Mouse (Mus musculus) stomach, postnatal 0 days (tissue): Measurements from ENCODE around the gene Rpusd3. TPM values are rescaled to one million over a fixed set of nuclear protein-coding genes. Genes with fewer than 3 reads are reported as not detected.

ENCODE experiments used
- ATAC-seq: fragments of 200-750 bp; cut with Nextera tagmentation; 2 replicates; pipeline ENCODE4 v1.8.0; 2017; ENCODE audit not compliant: low FRiP score, low TSS enrichment
- DNase-seq: peaks from one replicate; pipeline ENCODE4 v3.0.0-alpha.2; 2016; ENCODE audit warnings: low spot score
- H3K27ac ChIP-seq: fragments of 300-500 bp; sonication (generic); replicated peaks from 2 replicates; pipeline ENCODE4 v1.5.1; 2014; ENCODE audit warnings: mild to moderate bottlenecking, control low read depth
- H3K27me3 ChIP-seq: fragments of 300-500 bp; sonication (generic); 2 replicates; pipeline ENCODE4 v1.6.1; 2014; ENCODE audit warnings: low read length; ENCODE audit not compliant: control insufficient read depth, insufficient read depth
- H3K36me3 ChIP-seq: fragments of 300-500 bp; sonication (generic); 2 replicates; pipeline ENCODE4 v1.6.1; 2014; ENCODE audit warnings: low read length, mixed read lengths; ENCODE audit not compliant: control insufficient read depth, insufficient read depth
- H3K4me1 ChIP-seq: fragments of 300-500 bp; sonication (generic); replicated peaks from 2 replicates; pipeline ENCODE4 v1.6.1; 2014; ENCODE audit warnings: antibody characterized with exemption; ENCODE audit not compliant: control insufficient read depth, insufficient read depth
- H3K4me2 ChIP-seq: fragments of 300-500 bp; sonication (generic); replicated peaks from 2 replicates; pipeline ENCODE4 v1.6.1; 2014; ENCODE audit warnings: low read depth, mild to moderate bottlenecking, control low read depth, moderate library complexity
- H3K4me3 ChIP-seq: fragments of 300-500 bp; sonication (generic); 2 replicates; pipeline ENCODE4 v1.5.1; 2014; ENCODE audit warnings: low read depth, low read length, control low read depth
- H3K9ac ChIP-seq: fragments of 300-500 bp; sonication (generic); 2 replicates; pipeline ENCODE4 v1.6.1; 2014; ENCODE audit warnings: mild to moderate bottlenecking, low read length, control low read depth, mixed read lengths
- H3K9me3 ChIP-seq: fragments of 300-500 bp; sonication (generic); 2 replicates; pipeline ENCODE4 v1.6.1; 2016; ENCODE audit warnings: low read length; ENCODE audit not compliant: control insufficient read depth
- CTCF ChIP-seq: IDR thresholded peaks from 2 replicates; pipeline ENCODE4 v1.5.1; 2016; ENCODE audit warnings: antibody characterized with exemption, low read depth, mild to moderate bottlenecking, moderate library complexity
- EP300 ChIP-seq: optimal IDR thresholded peaks from 2 replicates; pipeline ENCODE3; 2016; ENCODE audit warnings: antibody characterized with exemption
- WGBS: fragments of 180-500 bp; shearing (Covaris S2); extraction: QIAGEN DNeasy Blood & Tissue Kit; methylation state at CpG from one replicate; pipeline ENCODE4 v1.1.7; 2014; 5-methylcytosine and 5-hydroxymethylcytosine counted together
- polyA plus RNA-seq: library from polyadenylated mRNA; unstranded; fragments of >200 nt; fragmentation: Nextera tagmentation; extraction: Ambion mirVana; gene quantifications from 2 replicates; pipeline ENCODE4 v1.2.1, GENCODE M21; 2015

The Rpusd3 gene
- polyA plus RNA-seq, 1 experiment from 2014 or later = 11.8 TPM

DNA sequence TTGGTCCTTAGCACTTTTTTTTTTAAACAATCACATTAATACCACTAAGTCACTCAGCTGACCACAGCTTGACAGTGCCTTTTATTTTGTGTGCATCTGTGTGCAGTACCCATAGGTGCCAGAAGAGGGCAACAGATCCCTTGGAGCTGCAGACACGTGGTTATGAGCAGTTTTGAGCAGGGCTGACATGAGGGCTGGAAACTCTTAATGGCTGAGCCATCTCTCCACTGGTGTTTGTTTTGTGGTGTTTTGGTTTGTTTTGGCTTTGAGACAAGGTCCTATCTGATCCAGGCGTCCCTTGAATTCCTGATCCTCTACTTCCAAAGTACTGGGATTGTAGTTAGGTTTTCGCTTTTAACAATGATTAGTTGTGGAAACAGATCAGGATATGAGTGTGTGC lies 8.3 kb upstream of the Rpusd3 start:
- Histone ChIP-seq H3K9me3 (no peaks in the 10 kb centered on the region), H3K27ac (no peak overlapping the region), H3K4me3 (no peak overlapping the region), H3K36me3 (no peaks in the 10 kb centered on the region), H3K4me1 (no peaks in the 10 kb centered on the region), H3K4me2 (no peak overlapping the region), H3K27me3 (no peaks in the 10 kb centered on the region), H3K9ac (no peak overlapping the region)
- 59% methylated on average over 3 of the region's 3 CpGs for WGBS
- TF ChIP-seq CTCF = peak; percentile 83
- no peak for TF ChIP-seq EP300
- ATAC-seq = peak; percentile 30; the same call in 1 of the 2 replicates
- DNase-seq = peak; percentile 70

DNA sequence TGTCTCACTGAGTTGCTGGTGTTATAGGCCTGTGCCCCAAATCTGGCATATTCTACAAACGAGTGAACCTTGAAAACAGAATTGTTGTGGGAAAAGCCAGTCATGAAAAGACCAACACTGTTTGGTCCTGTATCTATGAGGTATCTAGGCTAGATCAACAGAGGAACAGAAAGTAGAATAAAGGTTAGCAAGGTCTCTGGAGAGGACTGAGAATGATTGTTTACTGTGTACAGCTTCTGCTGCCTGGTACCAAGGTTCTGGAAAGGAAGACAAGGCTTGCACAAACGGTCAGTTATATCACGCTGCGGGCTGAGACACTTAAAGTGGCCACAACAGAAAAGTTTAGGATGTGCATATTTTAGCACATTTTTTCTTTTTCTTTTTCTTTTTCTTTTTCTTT lies 7.6 kb upstream of the Rpusd3 start:
- Histone ChIP-seq H3K4me3 (no peak overlapping the region), H3K4me2 (no peak overlapping the region), H3K4me1 (no peaks in the 10 kb centered on the region), H3K27me3 (no peaks in the 10 kb centered on the region), H3K9me3 (no peaks in the 10 kb centered on the region), H3K27ac (no peak overlapping the region), H3K9ac (no peak overlapping the region), H3K36me3 (no peaks in the 10 kb centered on the region)
- TF ChIP-seq CTCF = no peak
- no peak for TF ChIP-seq EP300
- 86% methylated on average over 4 of the region's 4 CpGs for WGBS
- no peak for ATAC-seq
- DNase-seq = no peak

DNA sequence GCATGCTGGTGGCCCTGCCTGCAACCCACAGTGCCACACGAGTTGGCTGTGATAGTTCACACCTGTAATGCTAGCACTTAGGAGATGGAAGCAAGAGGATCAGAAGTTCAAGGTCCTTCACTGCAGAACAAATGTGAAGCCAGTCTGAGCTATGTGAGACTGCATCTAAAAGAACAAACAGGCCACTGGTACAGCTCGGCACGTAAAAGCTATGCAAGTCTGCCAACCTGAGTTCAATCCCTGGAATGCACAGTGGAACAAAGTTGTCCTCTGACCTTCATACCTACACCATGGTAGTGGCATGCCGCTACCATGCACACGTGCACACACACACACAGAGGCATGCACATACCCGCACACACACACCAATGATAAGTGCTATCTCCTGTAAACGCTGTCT lies 5.0 kb upstream of the Rpusd3 start:
- TF ChIP-seq CTCF (no peak), EP300 (no peak)
- no peak overlapping the region for H3K27ac ChIP-seq
- H3K9me3 ChIP-seq = no peaks in the 10 kb centered on the region
- H3K36me3 ChIP-seq = no peaks in the 10 kb centered on the region
- H3K4me2 ChIP-seq = no peak overlapping the region
- no peak overlapping the region for H3K9ac ChIP-seq
- no peak for DNase-seq
- H3K27me3 ChIP-seq = no peaks in the 10 kb centered on the region
- no peaks in the 10 kb centered on the region for H3K4me1 ChIP-seq
- H3K4me3 ChIP-seq = no peak overlapping the region
- no peak for ATAC-seq
- 74% methylated on average over 7 of the region's 7 CpGs for WGBS

DNA sequence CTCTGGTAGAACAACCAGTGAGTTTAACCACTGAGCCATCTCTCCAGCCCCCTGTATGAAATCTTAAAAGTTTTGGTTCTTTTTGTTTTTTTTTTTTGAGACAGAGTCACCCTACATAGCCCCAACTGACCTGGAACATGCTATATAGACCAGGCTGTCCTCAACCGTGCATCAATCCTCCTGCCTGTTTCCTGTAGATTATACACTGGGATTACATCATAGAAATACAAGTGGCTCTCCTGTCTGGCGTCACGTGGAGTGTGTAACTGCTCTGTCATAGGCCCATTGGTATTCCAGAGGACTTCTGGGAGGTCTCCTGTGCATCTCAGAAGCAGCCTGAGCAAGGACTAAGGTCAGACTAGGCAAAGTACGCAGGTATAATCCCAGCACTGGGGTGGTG lies 3.9 kb upstream of the Rpusd3 start:
- WGBS = 66% methylated on average over 4 of the region's 4 CpGs
- Histone ChIP-seq H3K4me1 (peaks cover 3% of the 10 kb centered on the region; the same call in 1 of the 2 replicates), H3K9me3 (no peaks in the 10 kb centered on the region), H3K27ac (no peak overlapping the region), H3K4me3 (no peak overlapping the region), H3K9ac (no peak overlapping the region), H3K36me3 (no peaks in the 10 kb centered on the region), H3K4me2 (no peak overlapping the region), H3K27me3 (no peaks in the 10 kb centered on the region)
- ATAC-seq (no peak), DNase-seq (no peak)
- TF ChIP-seq CTCF = no peak
- no peak for TF ChIP-seq EP300

DNA sequence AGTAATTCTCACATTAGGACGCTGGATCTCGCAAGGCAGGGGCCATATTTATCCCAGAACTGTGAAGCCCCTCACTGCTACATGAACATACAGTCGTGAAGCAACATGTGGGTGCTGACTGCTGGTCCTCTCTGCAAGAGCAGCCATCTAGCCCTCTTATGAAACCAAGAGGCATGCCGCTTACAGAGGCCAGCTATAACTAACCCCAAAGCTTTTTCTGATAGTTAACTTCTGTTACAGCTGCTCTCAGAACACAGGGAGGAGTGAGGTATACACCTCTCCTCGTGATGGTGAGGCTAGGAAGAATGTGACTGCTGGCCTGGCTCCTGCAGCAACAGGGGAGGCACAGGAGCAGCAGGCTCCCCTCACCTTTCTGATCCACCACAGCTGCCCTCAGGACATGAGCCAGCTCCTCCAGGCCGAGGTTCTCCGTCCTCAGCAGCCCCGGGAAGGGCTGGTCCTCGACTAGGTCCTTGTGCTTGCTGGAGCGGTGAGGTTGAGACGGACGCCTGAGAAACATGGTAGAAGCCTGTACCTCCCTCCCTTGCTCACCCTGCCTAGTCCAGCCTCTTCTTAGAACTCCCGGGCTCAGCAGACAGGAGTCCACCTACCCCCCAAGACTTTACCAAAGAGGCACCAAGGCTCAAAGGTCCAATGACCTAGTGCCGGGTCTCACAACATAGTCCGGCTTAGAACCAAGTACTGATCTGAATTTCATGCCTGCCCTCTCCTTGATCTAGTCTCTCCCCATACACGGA lies 520 bp downstream of the Rpusd3 start:
- Histone ChIP-seq H3K9me3 (no peaks in the 10 kb centered on the region), H3K36me3 (no peaks in the 10 kb centered on the region), H3K27me3 (no peaks in the 10 kb centered on the region), H3K4me1 (peaks cover 3% of the 10 kb centered on the region; the same call in 1 of the 2 replicates), H3K27ac (peak overlapping the region; percentile 8; the same call in 1 of the 2 replicates), H3K4me3 (peak overlapping the region; percentile 57), H3K9ac (peak overlapping the region; percentile 66), H3K4me2 (peak overlapping the region; percentile 74)
- ATAC-seq = peak; percentile 60
- no peak for DNase-seq
- 10% methylated on average over 16 of the region's 16 CpGs for WGBS
- TF ChIP-seq EP300 = no peak
- no peak for TF ChIP-seq CTCF

DNA sequence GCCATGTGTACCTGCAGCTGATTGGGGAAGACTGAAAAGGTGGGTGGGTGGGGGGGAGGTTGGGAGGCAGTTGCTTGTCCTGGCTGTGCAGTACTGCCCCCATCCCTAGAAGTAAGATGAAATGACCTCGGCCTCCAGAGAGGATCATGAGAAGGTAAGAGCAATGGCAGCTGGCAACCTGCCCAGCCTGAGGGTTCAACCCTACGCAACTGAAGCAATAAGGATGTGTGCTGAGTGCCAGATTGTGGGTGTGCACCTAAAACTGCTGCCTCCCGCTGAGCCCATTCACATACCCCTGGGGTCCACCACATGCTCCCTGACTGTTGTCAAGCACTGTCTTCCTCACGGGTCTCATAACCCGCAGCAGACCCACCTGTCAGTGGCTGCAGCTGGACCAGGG lies 2.7 kb downstream of the Rpusd3 start:
- H3K27me3 ChIP-seq = no peaks in the 10 kb centered on the region
- 72% methylated on average over 5 of the region's 5 CpGs for WGBS

More for the DNA sequence above, 2.7 kb downstream of the Rpusd3 start:
- Histone ChIP-seq H3K4me3 (no peak overlapping the region), H3K4me1 (peaks cover 3% of the 10 kb centered on the region; the same call in 1 of the 2 replicates), H3K9me3 (no peaks in the 10 kb centered on the region), H3K9ac (no peak overlapping the region), H3K36me3 (no peaks in the 10 kb centered on the region), H3K27ac (no peak overlapping the region), H3K4me2 (no peak overlapping the region)
- DNase-seq (no peak), ATAC-seq (no peak)
- TF ChIP-seq CTCF = no peak
- no peak for TF ChIP-seq EP300
